Mouse (Mus musculus): ENCODE data around the gene Tbpl1. TPM values are rescaled to one million over a fixed set of nuclear protein-coding genes. Genes with fewer than 3 reads are reported as not detected.

Tbpl1 gene
- 3.9 and 6.5 TPM in 2 replicates for polyA plus RNA-seq (2012; rRNA removed)
- polyA plus RNA-seq (2014; fragmentation: Nextera tagmentation; extraction: Ambion mirVana): 16.3 and 17.6 TPM in 2 replicates

DNA sequence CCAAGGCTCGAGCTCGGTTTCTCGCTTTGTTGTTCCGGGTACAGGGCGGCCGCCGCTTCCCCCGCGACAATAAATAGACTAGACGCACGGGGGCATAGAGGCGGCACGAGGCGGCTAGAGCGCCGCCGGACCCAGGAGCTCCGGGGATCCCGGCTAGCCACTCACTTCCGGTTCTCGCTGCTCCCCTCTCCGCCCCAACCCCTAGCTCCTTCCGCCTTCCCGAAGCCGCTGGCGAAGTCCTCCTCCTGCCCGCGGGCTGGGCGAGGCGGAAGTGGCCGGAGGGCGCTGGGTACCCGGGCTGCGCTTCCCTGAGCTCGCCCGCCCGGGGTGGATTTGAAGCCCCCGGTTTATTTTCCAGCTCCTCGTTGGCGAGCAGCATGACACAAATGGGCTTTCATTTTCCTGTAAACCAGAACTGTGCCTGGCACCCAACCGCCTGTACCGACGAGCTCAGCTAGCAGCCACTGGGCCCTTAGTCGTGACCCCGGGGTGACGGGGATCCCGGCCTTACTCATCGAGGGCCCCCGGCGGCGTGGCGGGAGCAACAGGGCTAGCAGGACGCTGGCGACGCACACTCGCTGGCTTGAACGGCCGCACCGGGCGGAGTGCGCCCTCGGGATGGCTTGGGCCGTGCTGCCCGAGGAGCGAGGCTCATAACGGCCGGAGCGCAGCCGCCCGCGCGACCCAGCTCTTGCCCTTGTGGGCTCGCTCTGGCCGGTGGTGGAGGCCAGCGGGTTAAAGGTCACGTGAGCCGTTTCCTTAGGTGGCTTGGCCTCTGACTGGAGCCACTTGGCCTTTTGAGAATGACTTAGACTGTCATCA is at the start of gene Tbpl1:
TSS of gene Tbpl1 (minus strand) at position 667 of the 822 bp plus-strand sequence.
- H3K4me2 ChIP-seq (ENCODE audit: low read depth): peak within 1 kb of the TSS; percentile 92
- peak within 1 kb of the TSS; percentile 77 to 95 for H3K4me3 ChIP-seq (ENCODE audit: insufficient read depth in 1 of 2, low read depth in 2 of 2, low read length in 2 of 2)
- peak; percentile 90 to 91 (median 90) for DNase-seq (ENCODE audit: low read depth in 3 of 3, low spot score in 3 of 3)
- peaks cover 16 to 22% of the 10 kb centered on the region in 2 experiments for H3K4me1 ChIP-seq (replicated peaks; ENCODE audit: control insufficient read depth in 2 of 2, insufficient read depth in 2 of 2, low read length in 1 of 2)
- no peaks in the 10 kb centered on the region for H3K27me3 ChIP-seq (ENCODE audit: control insufficient read depth, insufficient read depth, low read length)
- TF ChIP-seq EP300 (IDR thresholded peaks at IDR 0.05; ENCODE audit: low read depth): peak; percentile 31; the same call in 1 of the 2 replicates
- TF ChIP-seq CTCF (IDR thresholded peaks at IDR 0.05; ENCODE audit: low read depth): peak; percentile 39
- H3K36me3 ChIP-seq (replicated peaks; ENCODE audit: control insufficient read depth, insufficient read depth, low read depth): no peaks in the 10 kb centered on the region
- peak; percentile 98 for ATAC-seq (ENCODE audit: insufficient read depth)
- WGBS (ENCODE audit: insufficient replicate concordance): under 1% methylated on average over 76 of the region's 77 CpGs
- peak within 1 kb of the TSS; percentile 90 for H3K9ac ChIP-seq (replicated peaks)
- no peaks in the 10 kb centered on the region for H3K9me3 ChIP-seq (ENCODE audit: control insufficient read depth, low read length)
- peak within 1 kb of the TSS; percentile 65 for H3K27ac ChIP-seq

DNA sequence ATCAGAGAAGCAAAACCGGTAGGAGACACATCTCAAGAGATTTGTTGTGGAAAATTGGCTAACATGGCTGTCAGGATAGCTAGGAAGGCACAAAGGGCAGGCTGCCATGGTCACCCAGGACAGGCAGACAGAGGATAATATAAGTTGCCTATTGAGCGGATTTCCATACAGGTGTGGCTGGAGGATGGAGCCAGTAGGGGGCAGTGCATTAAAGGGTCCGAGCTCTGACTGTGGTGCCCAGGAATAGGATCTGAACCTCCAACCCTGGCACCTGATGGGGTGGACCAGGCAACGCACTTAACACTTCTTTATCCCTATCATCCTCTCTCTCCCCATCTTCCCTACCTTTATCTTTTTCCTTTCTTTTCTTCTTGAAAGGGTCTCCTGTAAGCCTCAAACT is 49.7 kb upstream of the Tbpl1 start:
- WGBS (ENCODE audit: insufficient replicate concordance): 26% methylated on average over 4 of the region's 4 CpGs

GRCm38 (mm10) chr10:22777939-22778338 is 46.2 kb upstream of the Tbpl1 start:
- H3K27me3 ChIP-seq (ENCODE audit: control insufficient read depth, insufficient read depth, low read length): no peaks in the 10 kb centered on the region
- no peak for ATAC-seq (ENCODE audit: insufficient read depth)
- DNase-seq (ENCODE audit: low read depth in 3 of 3, low spot score in 3 of 3): no peak
- no peaks in the 10 kb centered on the region for H3K4me1 ChIP-seq (replicated peaks; ENCODE audit: control insufficient read depth in 2 of 2, insufficient read depth in 2 of 2, low read length in 1 of 2)
- H3K27ac ChIP-seq: no peak overlapping the region
- no peaks in the 10 kb centered on the region for H3K9me3 ChIP-seq (ENCODE audit: control insufficient read depth, low read length)
- H3K4me2 ChIP-seq (ENCODE audit: low read depth): no peak overlapping the region
- H3K9ac ChIP-seq (replicated peaks): no peak overlapping the region
- H3K36me3 ChIP-seq (replicated peaks; ENCODE audit: control insufficient read depth, insufficient read depth, low read depth): no peaks in the 10 kb centered on the region
- WGBS (ENCODE audit: insufficient replicate concordance): 13% methylated on average over 5 of the region's 5 CpGs
- H3K4me3 ChIP-seq (ENCODE audit: insufficient read depth in 1 of 2, low read depth in 2 of 2, low read length in 2 of 2): no peak overlapping the region
- TF ChIP-seq EP300 (IDR thresholded peaks at IDR 0.05; ENCODE audit: low read depth) (no peak), CTCF (IDR thresholded peaks at IDR 0.05; ENCODE audit: low read depth) (peak; percentile 35; the same call in 1 of the 2 replicates)

More for the DNA sequence above, 49.7 kb upstream of the Tbpl1 start:
- no peak overlapping the region for H3K27ac ChIP-seq
- TF ChIP-seq EP300 (IDR thresholded peaks at IDR 0.05; ENCODE audit: low read depth): no peak
- peak; percentile 59 for TF ChIP-seq CTCF (IDR thresholded peaks at IDR 0.05; ENCODE audit: low read depth)
- ATAC-seq (ENCODE audit: insufficient read depth) (no peak), DNase-seq (ENCODE audit: low read depth in 3 of 3, low spot score in 3 of 3) (no peak)
- H3K36me3 ChIP-seq (replicated peaks; ENCODE audit: control insufficient read depth, insufficient read depth, low read depth): no peaks in the 10 kb centered on the region
- no peaks in the 10 kb centered on the region for H3K9me3 ChIP-seq (ENCODE audit: control insufficient read depth, low read length)
- no peak overlapping the region for H3K4me2 ChIP-seq (ENCODE audit: low read depth)
- no peak overlapping the region for H3K4me3 ChIP-seq (ENCODE audit: insufficient read depth in 1 of 2, low read depth in 2 of 2, low read length in 2 of 2)
- H3K9ac ChIP-seq (replicated peaks): no peak overlapping the region
- no peaks in the 10 kb centered on the region for H3K4me1 ChIP-seq (replicated peaks; ENCODE audit: control insufficient read depth in 2 of 2, insufficient read depth in 2 of 2, low read length in 1 of 2)
- no peaks in the 10 kb centered on the region for H3K27me3 ChIP-seq (ENCODE audit: control insufficient read depth, insufficient read depth, low read length)

- DNase-seq (ENCODE audit: low read depth in 3 of 3, low spot score in 3 of 3): no peak
- Histone ChIP-seq H3K4me3 (ENCODE audit: insufficient read depth in 1 of 2, low read depth in 2 of 2, low read length in 2 of 2) (no peak overlapping the region), H3K27ac (no peak overlapping the region), H3K4me1 (replicated peaks; ENCODE audit: control insufficient read depth in 2 of 2, insufficient read depth in 2 of 2, low read length in 1 of 2) (no peaks in the 10 kb centered on the region), H3K9ac (replicated peaks) (no peak overlapping the region), H3K9me3 (ENCODE audit: control insufficient read depth, low read length) (no peaks in the 10 kb centered on the region), H3K27me3 (ENCODE audit: control insufficient read depth, insufficient read depth, low read length) (no peaks in the 10 kb centered on the region), H3K4me2 (ENCODE audit: low read depth) (no peak overlapping the region), H3K36me3 (replicated peaks; ENCODE audit: control insufficient read depth, insufficient read depth, low read depth) (no peaks in the 10 kb centered on the region)
- WGBS (ENCODE audit: insufficient replicate concordance): 10% methylated on average over 7 of the region's 7 CpGs
- peak; percentile 36 for TF ChIP-seq CTCF (IDR thresholded peaks at IDR 0.05; ENCODE audit: low read depth)
- TF ChIP-seq EP300 (IDR thresholded peaks at IDR 0.05; ENCODE audit: low read depth): no peak
- no peak for ATAC-seq (ENCODE audit: insufficient read depth)
Observed at GRCm38 (mm10) chr10:22776007-22776698, 44.4 kb upstream of the Tbpl1 start.

- no peak for DNase-seq (ENCODE audit: low read depth in 3 of 3, low spot score in 3 of 3)
- no peaks in the 10 kb centered on the region for H3K36me3 ChIP-seq (replicated peaks; ENCODE audit: control insufficient read depth, insufficient read depth, low read depth)
- H3K27ac ChIP-seq: no peak overlapping the region
Observed at GRCm38 (mm10) chr10:22775456-22775855, 43.7 kb upstream of the Tbpl1 start.

More at GRCm38 (mm10) chr10:22775456-22775855, 43.7 kb upstream of the Tbpl1 start:
- 49% methylated on average over 2 of the region's 2 CpGs for WGBS (ENCODE audit: insufficient replicate concordance)
- Histone ChIP-seq H3K4me3 (ENCODE audit: insufficient read depth in 1 of 2, low read depth in 2 of 2, low read length in 2 of 2) (no peak overlapping the region), H3K9ac (replicated peaks) (no peak overlapping the region), H3K4me2 (ENCODE audit: low read depth) (no peak overlapping the region), H3K4me1 (replicated peaks; ENCODE audit: control insufficient read depth in 2 of 2, insufficient read depth in 2 of 2, low read length in 1 of 2) (no peaks in the 10 kb centered on the region), H3K27me3 (ENCODE audit: control insufficient read depth, insufficient read depth, low read length) (no peaks in the 10 kb centered on the region), H3K9me3 (ENCODE audit: control insufficient read depth, low read length) (no peaks in the 10 kb centered on the region)
- TF ChIP-seq EP300 (IDR thresholded peaks at IDR 0.05; ENCODE audit: low read depth): no peak
- TF ChIP-seq CTCF (IDR thresholded peaks at IDR 0.05; ENCODE audit: low read depth): no peak
- ATAC-seq (ENCODE audit: insufficient read depth): no peak

Measured in liver, embryonic 14.5 days (tissue).